Mouse (Mus musculus) thymus, adult 2 months (tissue): ENCODE measurements around the gene Tk1. TPM values are rescaled to one million over a fixed set of nuclear protein-coding genes. Genes with fewer than 3 reads are reported as not detected.

Source experiments
- DNase-seq: peaks from one replicate; pipeline ENCODE4 v3.0.0; 2021
- H3K27ac ChIP-seq: fragments of 200-500 bp; 2 replicates; pipeline ENCODE4 v1.5.1; 2012; ENCODE audit warnings: low read length, control low read depth; ENCODE audit not compliant: control insufficient read depth, insufficient read depth
- H3K27me3 ChIP-seq: fragments of 200-500 bp; 2 replicates; pipeline ENCODE4 v1.6.1; 2012; ENCODE audit warnings: mild to moderate bottlenecking, low read length, moderate library complexity, mixed read lengths; ENCODE audit not compliant: control insufficient read depth, insufficient read depth
- H3K36me3 ChIP-seq: fragments of 200-500 bp; 2 replicates; pipeline ENCODE4 v1.6.1; 2012; ENCODE audit warnings: mild to moderate bottlenecking, low read length, moderate library complexity; ENCODE audit not compliant: control insufficient read depth, insufficient read depth
- H3K4me1 ChIP-seq: fragments of 200-500 bp; replicated peaks from 2 replicates; pipeline ENCODE4 v1.6.1; 2012; ENCODE audit warnings: low read length; ENCODE audit not compliant: control insufficient read depth, insufficient read depth
- H3K4me3 ChIP-seq: fragments of 200-500 bp; 2 replicates; pipeline ENCODE4 v1.5.1; 2012; ENCODE audit warnings: mild to moderate bottlenecking, low read length, control low read depth, moderate library complexity; ENCODE audit not compliant: control insufficient read depth, insufficient read depth
- CTCF ChIP-seq: fragments of 200-500 bp; IDR thresholded peaks from 2 replicates; pipeline ENCODE4 v1.5.1; 2012; ENCODE audit warnings: mild to moderate bottlenecking, control low read depth, low read length, moderate library complexity, borderline replicate concordance; ENCODE audit not compliant: control insufficient read depth, poor library complexity, insufficient read depth; ENCODE audit errors: extremely low read depth
- POLR2A ChIP-seq: fragments of 200-500 bp; IDR thresholded peaks from 2 replicates; pipeline ENCODE4 v1.6.1; 2012; ENCODE audit warnings: mild to moderate bottlenecking, low read length, control low read depth, moderate library complexity; ENCODE audit not compliant: control insufficient read depth, poor library complexity, insufficient read depth; ENCODE audit errors: extremely low read depth
- WGBS: fragments of 180-500 bp; shearing (Covaris S2); methylation state at CpG from one replicate; pipeline ENCODE4 v1.1.7; 2018; 5-methylcytosine and 5-hydroxymethylcytosine counted together
- polyA plus RNA-seq: library from polyadenylated mRNA; depleted of rRNA; stranded (reverse); fragments of >200 nt; gene quantifications from 2 replicates; pipeline ENCODE4 v1.2.3, GENCODE M21; 2012

Tk1 gene
- polyA plus RNA-seq, 1 experiment = 130 TPM

DNA sequence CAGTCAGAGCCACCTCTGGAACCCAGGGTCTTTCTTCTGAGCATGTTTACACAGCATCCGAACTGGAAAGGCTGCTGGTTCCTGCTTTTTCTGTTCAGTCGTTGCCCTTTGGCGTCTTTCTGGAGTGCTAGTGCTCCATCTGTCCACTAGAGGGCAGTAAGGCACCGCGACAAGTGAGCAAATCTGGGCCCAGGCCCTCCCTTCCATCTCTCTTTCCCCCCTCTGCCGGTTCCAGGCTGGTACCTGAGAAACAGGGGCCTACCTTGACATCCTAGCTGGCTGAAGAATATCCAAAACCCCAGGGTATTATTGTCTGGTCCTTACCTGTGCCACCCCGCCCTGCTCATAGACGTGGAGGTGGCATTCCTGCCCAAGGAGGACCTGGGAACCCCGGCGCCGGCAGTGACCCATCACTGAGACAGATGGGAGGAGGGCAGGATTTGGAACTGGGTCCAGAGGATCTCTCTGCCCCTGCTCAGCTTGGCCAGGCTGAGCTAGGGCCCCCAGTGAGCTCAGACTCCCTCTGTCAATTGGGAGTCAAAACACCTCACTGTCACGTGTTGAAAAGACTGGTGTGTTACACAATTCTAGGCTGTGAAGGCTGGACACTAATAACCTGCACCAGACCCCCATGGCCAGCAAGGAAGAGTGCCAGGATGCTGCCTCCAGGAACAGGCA is 44.9 kb upstream of the Tk1 start:
- H3K4me3 ChIP-seq = peak overlapping the region; percentile 84
- no peaks in the 10 kb centered on the region for H3K27me3 ChIP-seq
- peaks cover 40% of the 10 kb centered on the region for H3K4me1 ChIP-seq
- 40% methylated on average over 12 of the region's 12 CpGs for WGBS
- DNase-seq = peak; percentile 78
- no peaks in the 10 kb centered on the region for H3K36me3 ChIP-seq
- TF ChIP-seq CTCF = peak; percentile 92
- TF ChIP-seq POLR2A = no peak
- peak overlapping the region; percentile 96 for H3K27ac ChIP-seq

DNA sequence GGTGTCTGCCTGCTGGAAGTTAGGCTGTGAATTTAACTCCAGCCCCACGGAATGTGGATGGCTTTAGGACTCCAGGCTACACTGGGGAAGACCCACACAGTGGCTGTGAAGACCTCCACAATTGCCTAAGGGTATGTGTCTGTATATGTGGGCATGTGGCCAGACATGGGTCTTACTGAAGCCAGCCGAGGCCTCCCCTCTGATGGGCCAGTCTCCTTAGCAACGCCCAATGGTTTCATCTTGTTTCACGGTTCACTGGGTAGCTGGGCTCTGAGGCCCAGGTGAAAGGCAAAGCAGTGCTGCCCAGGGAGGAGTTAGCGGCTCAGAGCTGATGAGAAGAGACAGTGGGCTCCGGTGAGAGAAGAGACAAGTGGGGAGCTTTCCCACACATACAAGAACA is 40.1 kb upstream of the Tk1 start:
- Histone ChIP-seq H3K36me3 (no peaks in the 10 kb centered on the region), H3K4me3 (no peak overlapping the region), H3K27me3 (no peaks in the 10 kb centered on the region), H3K4me1 (peaks cover 5% of the 10 kb centered on the region), H3K27ac (no peak overlapping the region)
- WGBS = 90% methylated on average over 6 of the region's 6 CpGs
- no peak for DNase-seq
- no peak for TF ChIP-seq POLR2A
- TF ChIP-seq CTCF = no peak

DNA sequence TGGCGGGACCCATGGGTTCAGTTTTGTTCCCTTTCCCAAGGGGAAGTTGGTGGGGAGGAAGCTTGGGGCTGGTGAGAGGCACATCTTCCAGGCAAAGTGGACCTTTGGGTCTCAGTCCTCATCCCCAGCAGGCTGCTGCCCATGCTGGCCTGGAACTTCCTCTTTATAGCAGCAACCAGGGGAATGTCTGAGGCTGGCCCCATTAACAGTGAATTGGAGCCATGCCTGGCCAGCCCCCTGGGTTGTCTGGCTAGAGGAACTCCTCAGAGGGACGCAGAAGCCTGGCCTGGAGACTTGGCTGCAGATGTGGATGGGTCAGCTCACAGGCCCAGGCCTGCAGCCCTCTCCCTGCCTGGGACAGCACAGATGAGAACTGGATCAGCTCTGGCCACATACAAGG is 38.9 kb upstream of the Tk1 start:
- DNase-seq = no peak
- Histone ChIP-seq H3K4me3 (no peak overlapping the region), H3K36me3 (no peaks in the 10 kb centered on the region), H3K4me1 (peaks cover 4% of the 10 kb centered on the region; the same call in 1 of the 2 replicates), H3K27me3 (no peaks in the 10 kb centered on the region; the same call in 1 of the 2 replicates), H3K27ac (no peak overlapping the region)
- no peak for TF ChIP-seq CTCF
- no peak for TF ChIP-seq POLR2A
- 59% methylated on average over 2 of the region's 2 CpGs for WGBS

DNA sequence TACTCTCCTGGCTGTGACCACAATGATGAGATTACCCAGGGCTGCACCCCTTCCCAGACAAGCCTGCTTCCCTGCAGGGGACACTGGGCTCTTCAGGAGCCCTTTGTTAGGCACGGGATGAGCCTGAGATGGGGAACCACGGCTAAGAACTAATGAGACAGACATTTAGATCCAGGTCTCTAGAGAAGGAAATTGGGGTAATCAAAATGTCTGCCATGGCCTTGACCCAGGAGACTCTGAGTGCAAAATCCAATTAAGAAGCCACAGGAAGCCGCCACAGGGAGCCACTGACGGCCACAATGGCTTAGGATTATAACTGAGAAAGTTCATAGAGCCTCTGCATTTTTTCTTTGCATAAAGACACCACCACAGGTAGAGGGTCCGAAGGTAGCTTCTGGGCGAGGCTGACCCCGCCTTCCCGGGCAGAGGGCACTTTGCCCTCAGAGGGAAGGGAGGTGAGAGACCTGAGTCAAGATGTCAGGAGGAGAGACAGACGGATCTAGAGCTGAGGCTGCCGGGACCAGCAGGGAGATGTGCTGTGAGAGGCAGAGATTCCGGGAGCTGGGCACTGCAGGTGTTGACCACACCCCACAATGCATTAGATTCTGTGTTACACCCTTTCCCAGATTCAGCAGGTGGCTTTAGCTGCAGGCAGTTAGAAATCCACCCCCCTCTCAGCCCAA is 37.4 kb upstream of the Tk1 start:
- no peak for DNase-seq
- Histone ChIP-seq H3K27me3 (no peaks in the 10 kb centered on the region; the same call in 1 of the 2 replicates), H3K36me3 (no peaks in the 10 kb centered on the region), H3K4me1 (peaks cover 4% of the 10 kb centered on the region; the same call in 1 of the 2 replicates), H3K4me3 (no peak overlapping the region), H3K27ac (no peak overlapping the region)
- WGBS = 83% methylated on average over 11 of the region's 11 CpGs
- TF ChIP-seq CTCF (no peak), POLR2A (no peak)

DNA sequence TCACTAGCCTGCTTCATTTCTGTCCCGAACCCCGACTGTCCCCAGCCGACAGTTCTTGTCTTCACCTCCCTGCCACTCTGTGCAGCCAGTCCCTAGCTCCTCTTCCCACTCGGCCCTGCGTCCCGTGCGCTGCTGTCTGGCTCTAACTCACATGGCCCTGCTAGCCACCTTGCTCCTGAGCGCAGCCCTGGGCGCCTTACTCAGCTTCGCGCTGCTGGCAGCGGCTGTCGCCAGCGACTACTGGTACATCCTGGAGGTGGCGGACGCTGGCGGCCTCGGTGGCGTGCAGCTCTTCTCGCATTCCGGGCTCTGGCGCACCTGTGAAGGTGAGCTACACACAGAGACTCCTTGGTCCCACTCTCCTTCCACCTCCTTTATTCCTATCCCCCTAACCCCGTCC is 34.7 kb upstream of the Tk1 start, which contains the start of gene Tmem235:
Gene Tmem235 (plus strand): TSS at position 152 of the 400 bp plus-strand sequence.
- TF ChIP-seq POLR2A (no peak), CTCF (no peak)
- H3K36me3 ChIP-seq = peaks cover 17% of the 10 kb centered on the region; the same call in 1 of the 2 replicates
- H3K4me3 ChIP-seq = no peak within 1 kb of the TSS
- peak; percentile 37 for DNase-seq
- no peak within 1 kb of the TSS for H3K27ac ChIP-seq
- 7% methylated on average over 23 of the region's 23 CpGs for WGBS
- H3K4me1 ChIP-seq = peaks cover 4% of the 10 kb centered on the region; the same call in 1 of the 2 replicates
- H3K27me3 ChIP-seq = no peaks in the 10 kb centered on the region; the same call in 1 of the 2 replicates

DNA sequence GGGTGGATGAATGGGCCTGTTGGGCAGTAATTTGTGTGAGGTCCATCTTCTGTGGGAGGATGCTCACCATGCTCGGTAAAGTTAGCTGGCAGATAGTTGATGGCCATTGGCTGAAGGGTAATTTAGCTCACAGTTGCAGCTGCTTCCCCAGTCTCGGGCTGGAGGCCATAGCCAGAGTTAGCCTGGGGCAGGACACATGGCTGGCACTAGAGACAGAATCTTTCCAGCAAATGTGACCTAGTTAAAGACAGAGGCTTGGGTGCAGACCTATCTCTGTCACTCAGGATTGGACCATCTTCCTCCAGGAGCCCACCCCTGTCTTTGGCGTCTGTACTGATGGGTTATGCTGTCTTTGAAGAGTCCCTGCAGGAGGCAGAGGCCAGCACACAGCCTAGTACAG is 32.5 kb upstream of the Tk1 start:
- peaks cover 32% of the 10 kb centered on the region; the same call in 1 of the 2 replicates for H3K36me3 ChIP-seq
- WGBS = 85% methylated on average over 3 of the region's 3 CpGs
- TF ChIP-seq CTCF = no peak
- TF ChIP-seq POLR2A = no peak
- no peak overlapping the region for H3K27ac ChIP-seq
- H3K4me1 ChIP-seq = peaks cover 4% of the 10 kb centered on the region; the same call in 1 of the 2 replicates
- DNase-seq = no peak
- no peak overlapping the region for H3K4me3 ChIP-seq
- H3K27me3 ChIP-seq = no peaks in the 10 kb centered on the region; the same call in 1 of the 2 replicates
